Mouse (Mus musculus): ENCODE results near the gene Ccnl2. TPM values are rescaled to one million over a fixed set of nuclear protein-coding genes. Genes with fewer than 3 reads are reported as not detected.

Ccnl2 gene
- polyA plus RNA-seq, 1 experiment from 2014 or later, result 97.1 TPM

DNA sequence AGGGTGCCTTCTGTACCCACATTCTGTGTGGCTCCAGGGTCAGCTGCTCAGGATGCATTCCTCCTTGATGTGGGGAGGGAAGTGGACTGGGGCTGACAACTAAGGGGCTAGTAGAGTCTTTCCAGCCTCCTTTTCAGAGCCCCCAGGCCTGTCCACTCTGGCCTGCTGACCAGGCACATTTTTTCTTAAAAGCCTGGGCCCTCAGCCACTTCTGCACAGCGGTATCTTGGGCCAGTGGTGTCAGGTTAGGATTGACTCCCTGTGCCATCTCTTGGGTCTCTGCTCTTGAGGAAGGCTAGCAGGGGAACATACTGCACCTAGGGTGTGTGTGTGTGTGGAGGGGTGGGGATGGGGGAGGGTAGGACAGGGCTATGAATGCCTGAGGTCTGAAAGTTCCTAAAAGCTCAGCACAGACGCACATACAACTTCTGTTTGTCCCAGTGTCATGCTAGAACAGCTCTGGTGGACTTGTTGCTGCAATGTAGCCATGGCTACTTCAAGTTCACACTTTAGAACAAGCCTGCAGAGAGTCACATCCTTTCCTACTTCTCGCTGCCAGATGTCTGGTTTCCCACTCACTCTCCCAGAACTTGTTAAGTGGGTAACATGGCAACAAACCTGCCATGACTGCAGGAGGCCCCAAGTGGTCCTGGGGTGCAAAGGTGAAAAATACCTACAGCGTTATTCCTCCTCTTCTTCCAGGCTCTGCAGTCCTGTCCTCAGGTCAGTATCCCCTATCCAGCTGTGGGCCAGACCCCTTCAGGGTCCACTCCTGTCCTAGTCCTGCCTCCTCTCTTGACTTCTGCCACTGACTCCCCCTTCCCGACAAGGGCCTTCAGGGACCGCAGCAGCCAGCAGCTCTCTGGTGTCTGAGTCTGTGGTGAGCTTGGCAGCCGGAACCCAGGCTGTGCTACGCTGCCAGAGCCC is 28.1 kb downstream of the Ccnl2 start:
- H3K4me2 ChIP-seq, result peak overlapping the region; percentile 86
- H3K27ac ChIP-seq (replicated peaks), result peak overlapping the region; percentile 87
- ATAC-seq (ENCODE audit: extremely low read depth, insufficient number of reproducible peaks, low FRiP score, low TSS enrichment), result no peak
- H3K27me3 ChIP-seq (replicated peaks), result peaks cover 5% of the 10 kb centered on the region; the same call in 1 of the 2 replicates
- H3K4me3 ChIP-seq, result peak overlapping the region; percentile 60
- H3K9me3 ChIP-seq, result no peaks in the 10 kb centered on the region
- H3K9ac ChIP-seq, result peak overlapping the region; percentile 83
- WGBS, result 11% methylated on average over 8 of the region's 8 CpGs
- peaks cover 49% of the 10 kb centered on the region for H3K4me1 ChIP-seq
- H3K36me3 ChIP-seq, result peaks cover 32% of the 10 kb centered on the region

- WGBS, result under 1% methylated on average over 32 of the region's 32 CpGs
- H3K27me3 ChIP-seq (replicated peaks), result peaks cover 5% of the 10 kb centered on the region; the same call in 1 of the 2 replicates
- H3K9me3 ChIP-seq, result no peaks in the 10 kb centered on the region
- 0 out of 2 replicates have a peak, but pooled peaks have one; percentile 9 for ATAC-seq (ENCODE audit: extremely low read depth, insufficient number of reproducible peaks, low FRiP score, low TSS enrichment)
- H3K4me1 ChIP-seq, result peaks cover 49% of the 10 kb centered on the region
- H3K36me3 ChIP-seq, result peaks cover 32% of the 10 kb centered on the region
- H3K4me2 ChIP-seq, result peak overlapping the region; percentile 86
- peak overlapping the region; percentile 83 for H3K9ac ChIP-seq
- no peak overlapping the region; the same call in 1 of the 2 replicates for H3K27ac ChIP-seq (replicated peaks)
- H3K4me3 ChIP-seq, result peak overlapping the region; percentile 60
Observed at GRCm38 (mm10) chr4:155841003-155841454, 28.7 kb downstream of the Ccnl2 start.

DNA sequence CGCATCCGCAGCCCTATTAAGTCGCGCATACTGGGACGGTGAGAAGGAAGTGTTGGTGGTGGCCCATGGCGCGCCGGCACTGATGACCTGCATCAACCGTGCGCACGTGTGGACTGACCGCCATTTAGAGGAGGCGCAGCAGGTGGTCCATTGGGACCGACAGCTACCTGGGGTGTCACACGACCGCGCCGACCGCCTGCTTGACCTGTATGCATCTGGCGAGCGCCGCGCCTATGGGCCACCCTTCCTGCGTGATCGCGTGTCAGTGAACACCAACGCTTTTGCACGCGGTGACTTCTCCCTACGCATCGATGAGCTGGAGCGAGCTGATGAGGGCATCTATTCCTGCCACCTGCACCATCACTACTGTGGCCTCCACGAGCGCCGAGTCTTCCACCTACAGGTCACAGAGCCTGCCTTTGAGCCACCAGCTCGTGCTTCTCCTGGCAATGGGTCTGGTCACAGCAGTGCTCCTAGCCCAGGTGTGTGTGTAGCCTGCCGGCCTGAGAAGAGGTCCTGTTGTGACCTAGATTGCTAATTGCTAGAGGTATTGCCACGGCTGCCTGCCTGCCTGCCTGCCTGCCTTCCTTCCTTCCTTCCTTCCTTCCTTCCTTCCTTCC is 29.5 kb downstream of the Ccnl2 start:
- 47% methylated on average over 38 of the region's 38 CpGs for WGBS
- Histone ChIP-seq H3K4me2 (peak overlapping the region; percentile 86), H3K27ac (replicated peaks) (no peak overlapping the region), H3K36me3 (peaks cover 30% of the 10 kb centered on the region), H3K4me3 (peak overlapping the region; percentile 60), H3K4me1 (peaks cover 54% of the 10 kb centered on the region), H3K9ac (peak overlapping the region; percentile 83), H3K9me3 (no peaks in the 10 kb centered on the region), H3K27me3 (replicated peaks) (peaks cover 5% of the 10 kb centered on the region; the same call in 1 of the 2 replicates)
- ATAC-seq (ENCODE audit: extremely low read depth, insufficient number of reproducible peaks, low FRiP score, low TSS enrichment), result no peak

GRCm38 (mm10) chr4:155843231-155843630 is 30.9 kb downstream of the Ccnl2 start:
- WGBS, result 84% methylated on average over 5 of the region's 5 CpGs
- ATAC-seq (ENCODE audit: extremely low read depth, insufficient number of reproducible peaks, low FRiP score, low TSS enrichment), result no peak
- Histone ChIP-seq H3K27ac (replicated peaks) (no peak overlapping the region), H3K4me3 (no peak overlapping the region), H3K4me2 (no peak overlapping the region), H3K9me3 (no peaks in the 10 kb centered on the region), H3K36me3 (peaks cover 29% of the 10 kb centered on the region), H3K4me1 (peaks cover 49% of the 10 kb centered on the region), H3K9ac (no peak overlapping the region), H3K27me3 (replicated peaks) (peaks cover 5% of the 10 kb centered on the region; the same call in 1 of the 2 replicates)

DNA sequence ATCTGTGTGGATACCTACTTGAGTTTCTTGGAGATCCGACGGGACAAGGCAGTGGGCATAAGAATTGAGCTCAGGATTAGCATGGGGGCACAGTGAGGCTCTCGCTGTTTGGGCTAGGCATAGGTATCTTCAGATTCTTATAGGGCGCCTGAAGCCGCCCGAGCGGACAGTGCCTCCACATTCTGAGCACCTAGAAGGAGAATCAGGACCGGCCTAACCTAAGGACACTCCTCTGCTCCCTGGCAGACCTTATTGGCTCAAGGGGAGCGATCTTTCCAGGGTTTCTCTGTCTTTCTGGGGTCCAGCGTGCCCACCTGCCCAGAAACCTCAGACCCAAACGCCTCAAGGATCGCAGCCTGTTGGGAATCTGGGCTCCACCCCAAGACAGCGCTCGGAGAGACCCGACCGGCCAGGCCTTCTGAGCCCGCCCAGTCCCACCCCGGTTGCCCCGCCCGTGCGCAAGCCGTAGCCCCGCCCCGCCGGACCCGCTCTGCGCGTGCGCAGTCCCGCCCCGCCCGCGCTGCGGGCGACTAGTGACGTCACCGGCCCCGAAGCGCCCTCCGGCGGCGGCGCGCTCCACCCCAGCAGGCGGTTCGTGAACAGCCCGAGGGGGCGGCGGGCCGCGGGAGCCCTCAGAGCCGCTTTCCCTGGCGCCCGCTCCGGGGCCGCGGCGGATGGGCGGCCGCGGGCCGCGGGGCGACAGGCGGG is 34.7 kb downstream of the Ccnl2 start, which contains the start of gene Dvl1:
Dvl1 (plus strand) TSS at position 532 of the 708 bp plus-strand sequence.
- H3K9ac ChIP-seq, result peak within 1 kb of the TSS; percentile 97
- H3K4me2 ChIP-seq, result peak within 1 kb of the TSS; percentile 98
- WGBS, result 1% methylated on average over 64 of the region's 65 CpGs
- peak; percentile 92 for ATAC-seq (ENCODE audit: extremely low read depth, insufficient number of reproducible peaks, low FRiP score, low TSS enrichment)
- H3K9me3 ChIP-seq, result no peaks in the 10 kb centered on the region
- H3K4me3 ChIP-seq, result peak within 1 kb of the TSS; percentile 92
- no peaks in the 10 kb centered on the region for H3K27me3 ChIP-seq (replicated peaks)
- H3K27ac ChIP-seq (replicated peaks), result peak within 1 kb of the TSS; percentile 70
- H3K36me3 ChIP-seq, result peaks cover 22% of the 10 kb centered on the region
- H3K4me1 ChIP-seq, result peaks cover 35% of the 10 kb centered on the region

DNA sequence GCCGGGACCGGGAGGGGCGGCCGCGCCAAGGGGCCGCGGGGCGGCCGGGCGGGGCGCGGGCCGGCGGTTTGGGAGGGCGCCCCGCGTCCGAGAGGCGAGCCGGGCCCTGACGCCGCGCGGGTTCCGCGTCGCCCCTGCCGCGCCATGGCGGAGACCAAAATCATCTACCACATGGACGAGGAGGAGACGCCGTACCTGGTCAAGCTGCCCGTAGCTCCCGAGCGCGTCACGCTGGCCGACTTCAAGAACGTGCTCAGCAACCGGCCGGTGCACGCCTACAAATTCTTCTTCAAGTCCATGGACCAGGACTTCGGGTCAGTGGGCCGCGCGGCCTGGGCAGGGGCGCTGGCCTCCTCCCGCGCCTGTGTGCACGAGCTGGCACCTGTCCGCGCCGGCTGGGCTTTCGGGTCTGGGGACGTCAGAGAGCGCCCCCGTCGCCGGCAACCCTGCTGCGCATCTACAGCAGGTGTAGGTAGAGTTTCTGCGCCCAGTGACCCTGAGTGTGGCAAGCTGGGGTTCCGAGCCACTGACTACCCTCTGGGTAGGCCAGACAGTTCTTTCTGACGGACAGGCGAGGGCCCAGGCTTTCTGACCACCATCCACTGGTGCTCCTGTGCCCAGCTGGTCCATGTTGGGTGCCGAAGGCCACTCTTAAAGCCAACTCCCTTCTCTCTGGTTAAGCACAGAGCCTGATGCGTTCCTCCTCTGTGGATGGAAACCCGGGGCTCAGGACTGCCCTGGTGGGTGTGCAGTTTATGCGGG is 35.5 kb downstream of the Ccnl2 start:
- Histone ChIP-seq H3K4me3 (peak overlapping the region; percentile 92), H3K27me3 (replicated peaks) (no peaks in the 10 kb centered on the region), H3K27ac (replicated peaks) (peak overlapping the region; percentile 70), H3K4me1 (peaks cover 35% of the 10 kb centered on the region), H3K9ac (peak overlapping the region; percentile 97), H3K9me3 (no peaks in the 10 kb centered on the region), H3K4me2 (peak overlapping the region; percentile 98), H3K36me3 (peaks cover 16% of the 10 kb centered on the region)
- ATAC-seq (ENCODE audit: extremely low read depth, insufficient number of reproducible peaks, low FRiP score, low TSS enrichment), result peak; percentile 6; the same call in 1 of the 2 replicates
- WGBS, result 2% methylated on average over 56 of the region's 69 CpGs

- 62% methylated on average over 7 of the region's 7 CpGs for WGBS
- peaks cover 35% of the 10 kb centered on the region for H3K4me1 ChIP-seq
- no peaks in the 10 kb centered on the region for H3K9me3 ChIP-seq
- peak overlapping the region; percentile 98 for H3K4me2 ChIP-seq
- peaks cover 12% of the 10 kb centered on the region for H3K36me3 ChIP-seq
- no peak overlapping the region for H3K27ac ChIP-seq (replicated peaks)
- no peak for ATAC-seq (ENCODE audit: extremely low read depth, insufficient number of reproducible peaks, low FRiP score, low TSS enrichment)
- H3K27me3 ChIP-seq (replicated peaks), result no peaks in the 10 kb centered on the region
- peak overlapping the region; percentile 97 for H3K9ac ChIP-seq
- H3K4me3 ChIP-seq, result peak overlapping the region; percentile 92
Observed at GRCm38 (mm10) chr4:155848434-155849095, 36.3 kb downstream of the Ccnl2 start.

DNA sequence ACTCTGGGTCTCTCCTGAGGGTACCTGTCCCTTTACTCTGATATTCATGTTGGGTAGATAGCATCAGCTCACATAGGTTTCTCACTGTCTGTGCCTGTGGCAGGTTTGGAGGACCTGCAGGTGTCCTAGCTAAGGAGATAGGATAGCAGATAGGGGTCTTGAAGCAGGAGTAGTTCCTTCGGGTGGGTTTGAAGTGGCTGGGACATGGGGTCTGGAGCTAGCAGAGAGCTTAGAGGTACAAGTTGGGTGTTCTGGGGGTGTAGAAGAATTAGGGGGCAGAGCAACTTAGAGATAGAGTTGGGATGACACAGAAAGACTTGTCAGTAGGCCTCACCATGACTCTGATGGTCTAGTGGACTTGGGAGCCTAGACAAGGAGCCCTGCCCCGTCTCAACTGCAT is 37.1 kb downstream of the Ccnl2 start:
- no peaks in the 10 kb centered on the region for H3K27me3 ChIP-seq (replicated peaks)
- no peak for ATAC-seq (ENCODE audit: extremely low read depth, insufficient number of reproducible peaks, low FRiP score, low TSS enrichment)
- no peak overlapping the region for H3K4me3 ChIP-seq
- WGBS, result 81% methylated on average over 2 of the region's 2 CpGs
- H3K27ac ChIP-seq (replicated peaks), result no peak overlapping the region
- peak overlapping the region; percentile 19; the same call in 1 of the 2 replicates for H3K9ac ChIP-seq
- H3K9me3 ChIP-seq, result no peaks in the 10 kb centered on the region
- peaks cover 35% of the 10 kb centered on the region for H3K4me1 ChIP-seq
- no peak overlapping the region for H3K4me2 ChIP-seq
- peaks cover 14% of the 10 kb centered on the region for H3K36me3 ChIP-seq

GRCm38 (mm10) chr4:155849792-155850451 is 37.6 kb downstream of the Ccnl2 start:
- Histone ChIP-seq H3K9ac (no peak overlapping the region), H3K36me3 (peaks cover 17% of the 10 kb centered on the region), H3K27ac (replicated peaks) (no peak overlapping the region), H3K4me1 (peaks cover 35% of the 10 kb centered on the region), H3K4me3 (no peak overlapping the region), H3K9me3 (no peaks in the 10 kb centered on the region), H3K4me2 (no peak overlapping the region), H3K27me3 (replicated peaks) (no peaks in the 10 kb centered on the region)
- ATAC-seq (ENCODE audit: extremely low read depth, insufficient number of reproducible peaks, low FRiP score, low TSS enrichment), result no peak
- 85% methylated on average over 3 of the region's 3 CpGs for WGBS
